Mouse (Mus musculus) stomach, postnatal 0 days (tissue): ENCODE measurements around the gene Kif1bp.

Experiments
- CTCF ChIP-seq: IDR thresholded peaks from 2 replicates; pipeline ENCODE4 v1.5.1; 2016; ENCODE audit warnings: antibody characterized with exemption, low read depth, mild to moderate bottlenecking, moderate library complexity
- EP300 ChIP-seq: optimal IDR thresholded peaks from 2 replicates; pipeline ENCODE3; 2016; ENCODE audit warnings: antibody characterized with exemption

GRCm38 (mm10) chr10:62542928-62543327 is 35.3 kb downstream of the Kif1bp start:
- TF ChIP-seq CTCF: no peak
- no peak for TF ChIP-seq EP300
